Mouse (Mus musculus) liver, embryonic 14.5 days (tissue): Measurements from ENCODE around the gene Morn5. TPM values are rescaled to one million over a fixed set of nuclear protein-coding genes. Genes with fewer than 3 reads are reported as not detected.

ENCODE experiments used
- ATAC-seq: fragments of 200-750 bp; cut with Nextera tagmentation; 2 replicates; pipeline ENCODE4 v1.8.0; 2017; ENCODE audit warnings: moderate number of reproducible peaks, mild to moderate bottlenecking, moderate library complexity; ENCODE audit not compliant: insufficient read depth
- DNase-seq, 3 experiments: peaks; one replicate each; pipeline ENCODE4 v3.0.0-alpha.2; 2012 to 2013; ENCODE audit warnings: low read depth in 3 of 3, low spot score in 3 of 3
- H3K27ac ChIP-seq: fragments of 300-500 bp; sonication (generic); 2 replicates; pipeline ENCODE4 v1.5.1; 2014; ENCODE audit warnings: moderate library complexity, mild to moderate bottlenecking, control low read depth, inconsistent platforms
- H3K27me3 ChIP-seq: fragments of 300-500 bp; sonication (generic); 2 replicates; pipeline ENCODE4 v1.6.1; 2014; ENCODE audit warnings: mild to moderate bottlenecking, low read length, moderate library complexity; ENCODE audit not compliant: control insufficient read depth, insufficient read depth
- H3K36me3 ChIP-seq: fragments of 300-500 bp; sonication (generic); replicated peaks from 2 replicates; pipeline ENCODE4 v1.6.1; 2014; ENCODE audit warnings: low read depth; ENCODE audit not compliant: control insufficient read depth, insufficient read depth
- H3K4me1 ChIP-seq, 2 experiments: fragments of 200-500 bp in 1 of 2; fragments of 300-500 bp in 1 of 2; sonication (generic) in 1 of 2; replicated peaks; 2 replicates each; pipeline ENCODE4 v1.6.1; 2012 to 2014; ENCODE audit warnings: antibody characterized with exemption in 1 of 2, inconsistent platforms in 1 of 2, low read length in 1 of 2; ENCODE audit not compliant: control insufficient read depth in 2 of 2, insufficient read depth in 2 of 2
- H3K4me2 ChIP-seq: fragments of 300-500 bp; sonication (generic); 2 replicates; pipeline ENCODE4 v1.6.1; 2014; ENCODE audit warnings: low read depth, mild to moderate bottlenecking, control low read depth, moderate library complexity
- H3K4me3 ChIP-seq, 2 experiments: fragments of 200-500 bp in 1 of 2; fragments of 300-500 bp in 1 of 2; sonication (generic) in 1 of 2; 2 replicates each; pipeline ENCODE4 v1.5.1; 2012 to 2014; ENCODE audit warnings: low read depth in 2 of 2, low read length in 2 of 2, mild to moderate bottlenecking in 2 of 2, control low read depth in 1 of 2, inconsistent platforms in 1 of 2, moderate library complexity in 1 of 2; ENCODE audit not compliant: insufficient read depth in 1 of 2
- H3K9ac ChIP-seq: fragments of 300-500 bp; sonication (generic); replicated peaks from 2 replicates; pipeline ENCODE4 v1.6.1; 2014; ENCODE audit warnings: mild to moderate bottlenecking, control low read depth, moderate library complexity
- H3K9me3 ChIP-seq: fragments of 300-500 bp; sonication (generic); 2 replicates; pipeline ENCODE4 v1.6.1; 2016; ENCODE audit warnings: low read length, mixed read lengths; ENCODE audit not compliant: control insufficient read depth
- CTCF ChIP-seq: IDR thresholded peaks from 2 replicates; pipeline ENCODE4 v1.5.1; 2016; ENCODE audit warnings: antibody characterized with exemption, low read depth, control low read depth
- EP300 ChIP-seq: IDR thresholded peaks from 2 replicates; pipeline ENCODE4 v1.6.1; 2016; ENCODE audit warnings: antibody characterized with exemption, low read depth
- WGBS: fragments of 180-500 bp; shearing (Covaris S2); extraction: QIAGEN DNeasy Blood & Tissue Kit; methylation state at CpG from one replicate; pipeline ENCODE4 v1.1.7; 2014; ENCODE audit not compliant: insufficient replicate concordance; 5-methylcytosine and 5-hydroxymethylcytosine counted together
- polyA plus RNA-seq, 2 experiments: library from polyadenylated mRNA; depleted of rRNA in 1 of 2; stranded (reverse) in 1 of 2; unstranded in 1 of 2; fragments of >200 nt; fragmentation: Nextera tagmentation in 1 of 2; extraction: Ambion mirVana in 1 of 2; gene quantifications; 2 replicates each; pipeline versions ENCODE4 v1.2.1 to v1.2.3; 2012 to 2014

The Morn5 gene
- polyA plus RNA-seq, 2 experiments, result not detected

GRCm38 (mm10) chr2:36092748-36093147 lies 43.5 kb downstream of the Morn5 start:
- no peaks in the 10 kb centered on the region for H3K9me3 ChIP-seq
- TF ChIP-seq EP300 (no peak), CTCF (no peak)
- no peaks in the 10 kb centered on the region for H3K4me1 ChIP-seq
- ATAC-seq (no peak), DNase-seq (no peak)
- H3K27ac ChIP-seq, result no peak overlapping the region
- H3K36me3 ChIP-seq, result no peaks in the 10 kb centered on the region
- H3K9ac ChIP-seq, result no peak overlapping the region
- no peak overlapping the region for H3K4me2 ChIP-seq
- WGBS, result 7% methylated on average over 4 of the region's 4 CpGs
- no peak overlapping the region for H3K4me3 ChIP-seq
- H3K27me3 ChIP-seq, result peaks cover 84% of the 10 kb centered on the region

DNA sequence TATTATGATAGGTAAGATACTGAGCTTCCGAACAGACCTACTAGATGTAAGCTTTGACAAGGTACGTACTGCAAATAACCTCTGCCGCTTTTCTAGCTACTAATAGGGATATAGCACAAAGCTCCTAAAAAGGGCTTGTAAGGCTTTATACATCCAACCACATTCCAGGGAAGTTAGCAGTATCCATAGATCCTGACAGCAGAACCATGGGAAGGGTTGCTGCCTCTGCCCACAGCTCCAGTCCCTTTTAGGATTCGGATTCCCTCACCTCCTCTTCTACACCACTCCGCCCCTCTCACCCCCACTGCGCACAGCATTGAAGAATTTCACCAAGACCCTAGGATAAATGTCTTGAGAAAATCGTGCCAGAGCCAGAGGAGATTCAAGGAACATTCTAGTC lies 44.0 kb downstream of the Morn5 start:
- Histone ChIP-seq H3K27ac (no peak overlapping the region), H3K4me3 (no peak overlapping the region), H3K4me1 (no peaks in the 10 kb centered on the region), H3K27me3 (peaks cover 90% of the 10 kb centered on the region), H3K36me3 (no peaks in the 10 kb centered on the region), H3K9me3 (no peaks in the 10 kb centered on the region), H3K4me2 (no peak overlapping the region), H3K9ac (no peak overlapping the region)
- ATAC-seq (no peak), DNase-seq (no peak)
- no peak for TF ChIP-seq CTCF
- no peak for TF ChIP-seq EP300
- 33% methylated on average over 7 of the region's 7 CpGs for WGBS

DNA sequence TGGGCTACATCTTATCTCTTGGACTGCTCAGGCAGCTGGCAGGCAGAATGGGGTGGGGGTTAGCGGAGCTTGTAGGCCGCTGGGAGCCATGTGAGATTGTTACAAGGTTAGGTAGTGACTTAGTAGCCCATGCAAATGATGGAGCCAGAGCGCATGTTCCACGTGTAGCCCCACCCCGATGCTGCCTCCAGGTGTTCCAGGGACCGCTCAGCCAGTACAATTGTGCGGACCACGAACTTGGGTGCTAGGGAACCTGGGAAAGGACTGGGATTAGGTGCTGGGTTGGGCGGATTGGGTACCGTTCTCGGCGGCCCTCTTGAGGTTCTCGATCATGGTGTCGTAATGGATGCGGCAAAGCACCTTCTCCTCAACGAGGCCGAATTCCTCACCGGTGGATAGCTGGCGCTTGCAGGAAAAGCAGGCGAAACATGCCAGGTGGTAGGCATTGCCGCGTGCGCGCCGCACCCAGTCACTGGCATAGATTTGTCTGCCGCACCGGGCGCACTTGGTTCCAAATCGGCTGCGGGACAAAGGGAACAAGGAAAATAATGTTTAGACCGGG lies 44.7 kb downstream of the Morn5 start:
- Histone ChIP-seq H3K27ac (no peak overlapping the region), H3K27me3 (peaks cover 97% of the 10 kb centered on the region), H3K36me3 (no peaks in the 10 kb centered on the region), H3K4me3 (no peak overlapping the region), H3K9me3 (no peaks in the 10 kb centered on the region), H3K4me1 (no peaks in the 10 kb centered on the region), H3K9ac (no peak overlapping the region), H3K4me2 (no peak overlapping the region)
- TF ChIP-seq EP300 (no peak), CTCF (no peak)
- 7% methylated on average over 31 of the region's 31 CpGs for WGBS
- no peak for DNase-seq
- no peak for ATAC-seq

DNA sequence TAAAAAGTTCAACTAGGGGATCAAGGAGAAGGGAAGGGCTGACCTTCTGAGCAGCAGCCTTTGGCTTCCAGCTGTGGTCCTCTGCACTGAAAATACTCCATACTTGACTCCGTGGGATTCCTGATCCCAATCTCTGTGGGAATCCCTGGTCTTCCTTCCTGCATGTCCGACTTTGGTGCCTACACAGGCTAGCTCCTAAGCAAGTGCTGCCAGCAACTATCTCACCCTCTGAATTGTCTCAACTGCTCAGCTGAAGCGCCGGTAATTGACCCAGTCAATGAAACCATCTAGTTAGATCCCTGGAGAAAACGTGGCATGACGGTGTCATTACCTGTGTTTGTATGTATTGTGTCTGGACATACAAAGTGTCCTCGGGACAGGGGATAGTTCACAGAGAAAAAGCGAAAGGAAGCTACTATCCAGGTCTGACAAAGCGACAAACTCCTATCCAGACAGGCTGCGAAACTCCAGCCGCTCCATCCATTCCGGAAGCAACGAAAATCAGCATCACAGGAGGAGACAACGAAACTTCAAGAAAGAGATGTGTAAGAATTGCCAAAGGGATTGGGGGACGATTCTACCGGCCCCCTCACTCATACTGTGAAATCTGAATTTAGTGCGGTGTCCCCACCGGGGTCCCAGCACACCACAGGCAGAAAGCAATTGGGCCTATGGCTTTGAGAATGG lies 48.0 kb downstream of the Morn5 start:
- ATAC-seq, result no peak
- H3K27me3 ChIP-seq, result peaks cover 97% of the 10 kb centered on the region
- TF ChIP-seq CTCF (no peak), EP300 (no peak)
- 6% methylated on average over 18 of the region's 18 CpGs for WGBS
- no peak overlapping the region for H3K9ac ChIP-seq
- DNase-seq, result no peak
- H3K27ac ChIP-seq, result no peak overlapping the region
- no peaks in the 10 kb centered on the region for H3K4me1 ChIP-seq
- no peak overlapping the region for H3K4me2 ChIP-seq
- no peak overlapping the region for H3K4me3 ChIP-seq
- no peaks in the 10 kb centered on the region for H3K36me3 ChIP-seq
- H3K9me3 ChIP-seq, result no peaks in the 10 kb centered on the region

DNA sequence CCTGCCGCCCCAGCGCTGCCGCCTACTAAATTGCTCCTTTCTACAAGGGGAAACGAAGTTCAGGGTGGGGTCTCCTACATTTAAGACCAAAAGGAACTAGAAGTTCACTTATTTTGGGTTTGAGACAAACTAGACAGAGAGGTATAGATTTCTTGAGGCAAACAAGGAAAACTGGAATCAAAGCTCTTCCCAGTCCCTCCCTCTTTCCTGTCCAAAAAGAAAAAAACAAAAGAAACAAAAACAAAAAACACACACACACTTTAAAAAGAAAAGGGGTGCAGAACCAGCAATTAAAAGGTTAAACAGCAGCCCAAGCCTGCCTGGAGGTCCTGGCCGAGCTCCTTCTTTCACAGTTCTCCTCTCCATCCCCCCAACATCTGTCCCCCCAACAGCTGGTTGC lies 48.8 kb downstream of the Morn5 start:
- H3K4me1 ChIP-seq, result no peaks in the 10 kb centered on the region
- no peaks in the 10 kb centered on the region for H3K36me3 ChIP-seq
- WGBS, result 14% methylated on average over 5 of the region's 5 CpGs
- no peak overlapping the region for H3K27ac ChIP-seq
- no peaks in the 10 kb centered on the region for H3K9me3 ChIP-seq
- DNase-seq (no peak), ATAC-seq (no peak)
- H3K27me3 ChIP-seq, result peaks cover 97% of the 10 kb centered on the region
- H3K9ac ChIP-seq, result no peak overlapping the region
- TF ChIP-seq CTCF, result no peak
- no peak overlapping the region for H3K4me3 ChIP-seq
- no peak overlapping the region for H3K4me2 ChIP-seq
